In genomic region chr15:85658101-85658885, GRCm38 (mm10) we compare ENCODE assay signal across 9 mouse cellular contexts.
DNase-seq lines count a peak whose midpoint lies in the region.
"Had no signal": no experiment of that assay in that cellular context is flagged by ENCODE, and none has a peak within 500 bp of the region (broad histone marks: within the 10 kb centered on the region; RNA-seq: fewer than 3 reads in every experiment).

No protein-coding gene starts in this region.

- peak; percentile 51 to 79 for DNase-seq in heart, adult 18-20 months
- no peak for DNase-seq in heart, postnatal 25 days (ENCODE audit: low spot score)
- DNase-seq in left cerebral cortex, postnatal 4 days: peak; percentile 29
- no peak for DNase-seq in left cerebral cortex, postnatal 25 days (ENCODE audit: low spot score in 2 of 2)
- peak; percentile 56 for DNase-seq in MN1 (ENCODE audit: low spot score)
- DNase-seq in cerebellum, postnatal 10 days: peak; percentile 65 to 74
- no peak for DNase-seq in T-cell, adult 2 months (ENCODE audit: low spot score)
- no peak for DNase-seq in retina, embryonic 14.5 days (ENCODE audit: low spot score)
- DNase-seq: liver, embryonic 13.5 days had no signal

- intact Hi-C loops in heart, postnatal 25 days (cut with DNase I): no loop called here
- intact Hi-C loops in left cerebral cortex, postnatal 4 days (cut with DNase I): no loop called here
- intact Hi-C loops in left cerebral cortex, postnatal 25 days (cut with DNase I): no loop called here

Comparison
In these comparisons a context has a peak if more than half of its experiments do, and no peak if none do; other contexts are left out.
1. DNase-seq: peak in heart, adult 18-20 months (2 of 2), left cerebral cortex, postnatal 4 days (single experiment), MN1 (single experiment) and cerebellum, postnatal 10 days (2 of 2); none in heart, postnatal 25 days (single experiment), left cerebral cortex, postnatal 25 days (0 of 2), T-cell, adult 2 months (single experiment) and retina, embryonic 14.5 days (single experiment).